Mouse (Mus musculus): ENCODE results near the gene Foxred2. TPM values are rescaled to one million over a fixed set of nuclear protein-coding genes. Genes with fewer than 3 reads are reported as not detected.
A peak's percentile ranks its signal among the peaks of the same experiment; 100 is the strongest.

Foxred2 gene
- polyA plus RNA-seq, 1 experiment from 2014 or later: 2.5 TPM

GRCm38 (mm10) chr15:77969940-77970469 lies 13.5 kb upstream of the Foxred2 start:
- Histone ChIP-seq H3K27ac (peak overlapping the region; percentile 100), H3K36me3 (peaks cover 23% of the 10 kb centered on the region), H3K27me3 (replicated peaks) (no peaks in the 10 kb centered on the region), H3K4me2 (replicated peaks) (peak overlapping the region; percentile 79), H3K9ac (peak overlapping the region; percentile 87), H3K9me3 (no peaks in the 10 kb centered on the region), H3K4me3 (replicated peaks) (peak overlapping the region; percentile 70), H3K4me1 (replicated peaks) (peaks cover 8% of the 10 kb centered on the region)
- WGBS: under 1% methylated on average over 15 of the region's 15 CpGs
- peak; percentile 18 for ATAC-seq

DNA sequence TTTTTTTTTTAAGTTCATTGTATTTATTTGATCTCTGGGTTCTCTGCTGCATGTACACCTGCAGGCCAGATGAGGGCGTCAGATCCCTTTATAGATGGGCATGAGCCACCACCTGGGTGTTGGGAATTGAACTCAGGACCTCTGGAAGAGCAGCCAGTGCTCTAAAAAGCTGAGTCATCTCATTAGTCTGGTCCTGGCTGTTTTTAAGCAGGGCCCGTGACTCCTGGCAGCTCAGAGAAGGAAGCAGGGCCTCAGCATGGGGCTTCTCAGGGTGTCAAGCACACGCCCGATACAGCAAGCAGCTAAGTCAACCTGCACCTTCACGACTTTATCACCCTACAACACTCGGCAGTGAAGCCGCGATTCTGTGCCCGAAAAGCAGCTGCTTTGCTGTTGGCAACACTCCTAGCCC lies 8.6 kb upstream of the Foxred2 start:
- WGBS: 79% methylated on average over 9 of the region's 9 CpGs

GRCm38 (mm10) chr15:77962447-77962846 lies 5.9 kb upstream of the Foxred2 start:
- WGBS: 97% methylated on average over 5 of the region's 5 CpGs
- Histone ChIP-seq H3K4me1 (replicated peaks) (no peaks in the 10 kb centered on the region), H3K27ac (no peak overlapping the region), H3K9ac (no peak overlapping the region), H3K36me3 (peaks cover 77% of the 10 kb centered on the region), H3K4me3 (replicated peaks) (no peak overlapping the region), H3K27me3 (replicated peaks) (no peaks in the 10 kb centered on the region), H3K9me3 (no peaks in the 10 kb centered on the region), H3K4me2 (replicated peaks) (no peak overlapping the region)
- no peak for ATAC-seq

More for the DNA sequence above, 8.6 kb upstream of the Foxred2 start:
- H3K9ac ChIP-seq: no peak overlapping the region
- no peak overlapping the region for H3K4me3 ChIP-seq (replicated peaks)
- peaks cover 70% of the 10 kb centered on the region for H3K36me3 ChIP-seq
- ATAC-seq: no peak
- no peaks in the 10 kb centered on the region for H3K9me3 ChIP-seq
- no peak overlapping the region for H3K27ac ChIP-seq
- peaks cover 8% of the 10 kb centered on the region for H3K4me1 ChIP-seq (replicated peaks)
- H3K27me3 ChIP-seq (replicated peaks): no peaks in the 10 kb centered on the region
- no peak overlapping the region for H3K4me2 ChIP-seq (replicated peaks)

DNA sequence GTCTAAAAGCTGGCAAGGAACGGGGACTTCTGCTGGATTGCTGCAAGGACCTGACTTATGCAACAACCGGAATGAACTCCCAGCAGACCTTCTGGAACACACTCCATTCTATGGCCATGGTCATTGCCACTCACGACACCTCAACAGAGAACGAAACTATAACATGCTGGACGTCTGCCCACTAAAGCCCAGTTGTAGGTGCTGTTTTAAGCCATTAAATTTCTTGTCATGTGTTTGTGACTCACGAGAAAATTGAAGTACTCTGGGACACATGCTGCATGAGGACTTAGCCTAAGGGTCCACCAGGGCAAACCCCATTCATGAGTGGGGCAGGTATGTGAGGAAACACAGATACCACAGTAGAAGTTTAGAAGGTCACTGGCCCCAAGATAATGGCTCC lies 4.2 kb upstream of the Foxred2 start:
- peaks cover 60% of the 10 kb centered on the region for H3K36me3 ChIP-seq
- no peak overlapping the region for H3K4me3 ChIP-seq (replicated peaks)
- no peak overlapping the region for H3K9ac ChIP-seq
- no peak for ATAC-seq
- H3K4me2 ChIP-seq (replicated peaks): no peak overlapping the region
- H3K27me3 ChIP-seq (replicated peaks): peaks cover 9% of the 10 kb centered on the region
- WGBS: 88% methylated on average over 6 of the region's 6 CpGs
- no peaks in the 10 kb centered on the region for H3K9me3 ChIP-seq
- no peak overlapping the region for H3K27ac ChIP-seq
- H3K4me1 ChIP-seq (replicated peaks): peaks cover 10% of the 10 kb centered on the region

GRCm38 (mm10) chr15:77958071-77958470 lies 1.5 kb upstream of the Foxred2 start:
- Histone ChIP-seq H3K36me3 (peaks cover 42% of the 10 kb centered on the region), H3K4me2 (replicated peaks) (no peak overlapping the region), H3K9me3 (no peaks in the 10 kb centered on the region), H3K4me3 (replicated peaks) (no peak overlapping the region), H3K4me1 (replicated peaks) (peaks cover 14% of the 10 kb centered on the region), H3K27ac (no peak overlapping the region), H3K9ac (no peak overlapping the region), H3K27me3 (replicated peaks) (peaks cover 13% of the 10 kb centered on the region)
- WGBS: 55% methylated on average over 3 of the region's 3 CpGs
- ATAC-seq: no peak

- H3K9me3 ChIP-seq: no peaks in the 10 kb centered on the region
- H3K4me2 ChIP-seq (replicated peaks): no peak overlapping the region
- no peak for ATAC-seq
- peaks cover 38% of the 10 kb centered on the region for H3K36me3 ChIP-seq
- H3K4me1 ChIP-seq (replicated peaks): peaks cover 14% of the 10 kb centered on the region
- H3K27ac ChIP-seq: no peak overlapping the region
- peaks cover 13% of the 10 kb centered on the region for H3K27me3 ChIP-seq (replicated peaks)
- 40% methylated on average over 5 of the region's 5 CpGs for whole genome bisulfite sequencing
- no peak overlapping the region for H3K9ac ChIP-seq
- H3K4me3 ChIP-seq (replicated peaks): no peak overlapping the region
Observed at GRCm38 (mm10) chr15:77957625-77958024, 1.1 kb upstream of the Foxred2 start.

- peak overlapping the region; percentile 55 for H3K9ac ChIP-seq
- ATAC-seq: peak; percentile 39; the same call in 1 of the 2 replicates
- H3K4me3 ChIP-seq (replicated peaks): peak overlapping the region; percentile 53
- H3K36me3 ChIP-seq: peaks cover 19% of the 10 kb centered on the region
- no peak overlapping the region for H3K27ac ChIP-seq
- WGBS: 8% methylated on average over 52 of the region's 52 CpGs
- peaks cover 14% of the 10 kb centered on the region for H3K4me1 ChIP-seq (replicated peaks)
- H3K27me3 ChIP-seq (replicated peaks): peaks cover 13% of the 10 kb centered on the region
- H3K4me2 ChIP-seq (replicated peaks): peak overlapping the region; percentile 94
- H3K9me3 ChIP-seq: no peaks in the 10 kb centered on the region
Observed at GRCm38 (mm10) chr15:77955440-77956403, 800 bp downstream of the Foxred2 start.

DNA sequence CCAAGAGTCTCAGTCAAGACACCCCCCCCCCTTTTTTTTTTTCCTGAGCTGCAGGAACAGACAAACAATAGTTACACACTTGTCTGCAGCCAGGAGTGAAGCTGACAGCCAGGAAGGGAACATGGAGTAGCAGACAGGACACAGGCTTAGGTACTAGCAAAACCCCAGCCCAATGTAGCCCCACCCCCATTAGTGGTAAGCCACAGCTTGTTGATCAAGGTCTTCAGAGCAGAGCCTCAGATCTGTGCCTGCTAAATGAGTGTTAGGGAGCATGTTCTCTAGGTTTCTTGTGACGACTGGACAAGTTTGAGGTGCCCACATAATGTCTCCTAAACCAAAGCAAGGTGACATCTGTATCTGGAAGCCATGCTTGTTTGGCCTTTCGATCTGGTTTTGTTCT lies 2.2 kb downstream of the Foxred2 start:
- no peak for ATAC-seq
- Histone ChIP-seq H3K36me3 (peaks cover 5% of the 10 kb centered on the region), H3K4me3 (replicated peaks) (no peak overlapping the region), H3K4me2 (replicated peaks) (no peak overlapping the region), H3K4me1 (replicated peaks) (peaks cover 14% of the 10 kb centered on the region), H3K27me3 (replicated peaks) (peaks cover 13% of the 10 kb centered on the region), H3K9ac (no peak overlapping the region), H3K9me3 (no peaks in the 10 kb centered on the region), H3K27ac (no peak overlapping the region)
- WGBS: 89% methylated on average over 2 of the region's 2 CpGs

DNA sequence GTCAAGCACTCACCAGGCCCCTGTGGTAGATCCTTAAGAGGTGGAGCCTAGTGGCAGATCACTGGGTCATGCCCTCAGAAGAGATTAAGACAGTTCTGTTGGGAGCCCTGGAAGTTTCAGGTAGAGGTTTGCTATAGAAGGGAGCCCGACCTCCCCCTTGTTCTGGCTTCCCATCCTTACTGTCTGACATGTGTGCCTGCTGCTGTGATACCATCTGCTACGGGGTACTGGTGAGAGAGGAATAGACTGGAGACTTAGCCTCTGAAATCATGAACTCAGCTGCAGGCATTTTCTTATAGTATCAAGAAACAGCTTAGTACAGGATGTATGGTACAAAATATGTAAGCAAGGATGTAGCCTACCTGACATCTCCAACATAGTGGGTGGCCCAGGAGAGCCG lies 3.6 kb downstream of the Foxred2 start:
- Histone ChIP-seq H3K27ac (no peak overlapping the region), H3K36me3 (no peaks in the 10 kb centered on the region), H3K4me1 (replicated peaks) (peaks cover 14% of the 10 kb centered on the region), H3K4me3 (replicated peaks) (no peak overlapping the region), H3K27me3 (replicated peaks) (peaks cover 13% of the 10 kb centered on the region), H3K9me3 (no peaks in the 10 kb centered on the region), H3K9ac (no peak overlapping the region), H3K4me2 (replicated peaks) (no peak overlapping the region)
- no peak for ATAC-seq
- WGBS: 91% methylated on average over 3 of the region's 3 CpGs

DNA sequence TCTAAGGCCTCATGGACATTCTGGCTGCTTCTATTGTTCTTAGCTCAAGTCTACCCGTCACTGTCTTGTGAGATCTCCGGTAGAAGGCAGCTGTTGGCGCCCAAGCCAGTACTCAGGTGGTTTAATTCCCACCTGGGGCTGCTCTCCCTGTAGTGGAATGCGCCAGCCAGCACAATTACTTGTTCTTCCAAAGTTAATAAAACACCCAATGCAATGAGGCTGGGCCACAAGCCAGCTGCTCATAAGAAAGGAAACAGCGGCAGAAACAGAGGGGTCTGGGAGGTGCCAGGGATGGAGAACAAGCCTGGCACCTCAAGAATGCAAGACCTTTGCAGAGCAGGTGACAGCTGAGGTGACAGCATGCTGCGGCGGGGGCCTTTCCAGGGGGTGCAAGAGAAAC lies 7.5 kb downstream of the Foxred2 start:
- no peak for ATAC-seq
- no peak overlapping the region for H3K4me3 ChIP-seq (replicated peaks)
- no peaks in the 10 kb centered on the region for H3K9me3 ChIP-seq
- no peak overlapping the region for H3K27ac ChIP-seq
- H3K27me3 ChIP-seq (replicated peaks): no peaks in the 10 kb centered on the region
- H3K4me1 ChIP-seq (replicated peaks): no peaks in the 10 kb centered on the region
- no peaks in the 10 kb centered on the region for H3K36me3 ChIP-seq
- WGBS: 92% methylated on average over 7 of the region's 7 CpGs
- no peak overlapping the region for H3K4me2 ChIP-seq (replicated peaks)
- no peak overlapping the region for H3K9ac ChIP-seq

- no peak overlapping the region for H3K9ac ChIP-seq
- ATAC-seq: no peak
- no peak overlapping the region for H3K4me2 ChIP-seq (replicated peaks)
- WGBS: 84% methylated on average over 4 of the region's 4 CpGs
- H3K4me3 ChIP-seq (replicated peaks): no peak overlapping the region
- no peaks in the 10 kb centered on the region for H3K27me3 ChIP-seq (replicated peaks)
- H3K36me3 ChIP-seq: no peaks in the 10 kb centered on the region
- H3K9me3 ChIP-seq: no peaks in the 10 kb centered on the region
- H3K27ac ChIP-seq: no peak overlapping the region
- H3K4me1 ChIP-seq (replicated peaks): no peaks in the 10 kb centered on the region
Observed at GRCm38 (mm10) chr15:77945711-77946110, 10.8 kb downstream of the Foxred2 start.

DNA sequence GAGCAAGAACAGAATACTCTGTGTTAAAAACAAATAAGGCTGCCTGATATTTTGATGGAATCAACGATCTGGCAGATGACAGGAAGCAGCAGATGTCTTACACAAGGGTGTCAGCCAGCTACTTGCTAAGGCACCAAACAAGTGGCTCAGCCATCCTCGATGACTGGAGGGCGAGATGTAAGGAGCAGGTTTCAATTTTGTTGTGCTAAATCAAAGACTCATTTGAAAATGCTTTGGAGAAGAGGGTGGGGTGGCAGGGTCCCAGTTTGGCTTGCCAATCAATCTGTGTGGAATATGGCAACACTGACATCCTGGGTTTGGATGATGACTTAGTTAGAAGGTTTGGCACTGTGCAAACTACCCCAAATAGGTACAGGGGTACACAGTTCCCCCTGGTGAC lies 15.0 kb downstream of the Foxred2 start:
- 86% methylated on average over 3 of the region's 3 CpGs for WGBS
- H3K27ac ChIP-seq: no peak overlapping the region
- no peak for ATAC-seq
- H3K4me2 ChIP-seq (replicated peaks): no peak overlapping the region
- no peak overlapping the region for H3K4me3 ChIP-seq (replicated peaks)
- no peaks in the 10 kb centered on the region for H3K9me3 ChIP-seq
- H3K27me3 ChIP-seq (replicated peaks): no peaks in the 10 kb centered on the region
- H3K9ac ChIP-seq: no peak overlapping the region
- H3K4me1 ChIP-seq (replicated peaks): no peaks in the 10 kb centered on the region
- no peaks in the 10 kb centered on the region for H3K36me3 ChIP-seq
